Mouse (Mus musculus) fat pad, adult 2 months (tissue): ENCODE results near the gene Gstt2.

Experiments
- DNase-seq: peaks from one replicate; pipeline ENCODE4 v3.0.0-alpha.2; 2011; ENCODE audit warnings: low read depth, low spot score; ENCODE audit errors: extremely low read depth

Gene Gstt2

DNA sequence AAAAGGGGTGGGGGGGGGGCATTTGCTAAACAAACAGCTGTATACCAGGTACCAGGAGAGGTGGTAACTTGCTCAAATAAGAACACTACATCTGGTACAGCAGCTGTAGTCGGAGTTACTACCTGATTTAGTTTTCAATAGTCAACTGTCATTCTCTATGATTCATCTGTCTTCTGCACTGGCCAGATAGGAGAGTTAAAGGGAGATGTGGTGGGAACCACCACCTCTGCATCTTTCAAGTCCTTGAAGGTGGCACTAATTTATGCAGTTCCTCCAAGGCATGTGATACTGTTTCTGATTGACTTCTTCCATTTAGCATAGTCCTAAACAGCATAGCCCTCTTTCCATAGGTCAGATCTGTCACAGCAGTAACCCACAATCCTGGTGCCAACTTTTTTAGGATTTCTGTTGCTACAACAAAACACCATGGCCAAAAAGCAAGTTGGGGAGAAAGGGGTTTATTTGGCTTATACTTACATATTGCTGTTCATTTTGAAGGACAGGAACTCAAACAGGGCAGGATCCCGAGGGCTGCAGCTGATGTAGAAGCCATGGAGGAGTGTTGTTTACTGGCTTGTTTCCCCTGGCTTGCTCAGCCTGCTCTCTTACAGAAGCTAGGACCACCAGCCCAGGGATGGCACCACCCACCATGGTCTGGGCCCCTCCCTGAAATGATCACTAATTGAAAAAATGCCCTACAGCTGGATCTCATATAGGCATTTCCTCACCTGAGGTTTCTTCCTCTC, 7.5 kb downstream of the Gstt2 start:
- DNase-seq = no peak

DNA sequence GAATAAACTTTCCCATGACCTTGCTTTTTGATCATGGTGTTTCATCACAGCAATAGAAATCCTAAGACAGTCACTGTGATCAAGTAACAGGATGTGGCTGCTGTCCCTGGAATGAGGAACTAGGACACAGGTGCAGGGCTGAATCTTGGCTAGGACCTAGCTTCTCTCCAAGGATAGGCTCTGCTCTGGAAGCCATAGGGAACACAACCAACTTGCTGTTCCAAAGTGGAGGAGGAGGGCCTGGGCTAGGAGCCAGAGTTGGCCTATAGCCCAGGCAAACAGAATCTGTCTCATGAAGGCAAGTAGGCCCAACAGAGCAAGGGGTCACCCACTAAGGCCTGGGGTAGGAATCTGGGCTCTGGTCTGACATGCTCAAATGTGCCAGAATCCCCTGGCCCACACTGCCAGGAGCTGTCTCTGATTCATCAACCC, 8.7 kb downstream of the Gstt2 start:
- peak; percentile 91 for DNase-seq

- DNase-seq = no peak
Observed at GRCm38 (mm10) chr10:75827668-75828360, 9.4 kb downstream of the Gstt2 start.

DNA sequence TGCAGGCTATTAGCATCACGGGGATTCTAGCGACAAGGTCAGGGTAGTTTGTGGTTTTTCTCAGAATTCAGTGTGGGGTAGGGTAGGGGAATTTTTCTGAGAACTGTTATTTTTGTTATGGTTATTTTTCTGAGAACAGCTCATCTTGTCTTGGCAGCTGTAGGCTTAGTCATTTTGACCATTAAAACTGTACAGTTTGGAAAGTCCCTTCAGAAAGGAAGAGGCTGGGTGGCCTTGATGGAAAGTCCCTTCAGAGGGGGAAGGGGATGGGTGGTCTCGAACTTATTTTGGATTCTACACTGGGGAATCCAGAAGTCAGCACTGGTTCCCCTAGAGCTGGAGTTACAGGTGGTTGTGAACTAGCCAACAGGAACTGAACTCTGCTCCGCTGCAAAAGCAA, 12.7 kb downstream of the Gstt2 start:
- DNase-seq = no peak

- no peak for DNase-seq
Observed at GRCm38 (mm10) chr10:75823782-75824181, 13.4 kb downstream of the Gstt2 start.

- DNase-seq = no peak
Observed at GRCm38 (mm10) chr10:75822443-75822842, 14.8 kb downstream of the Gstt2 start, which contains the start of gene Gstt4. Gene Gstt4, minus strand, starts transcription at chr10:75822543.

DNA sequence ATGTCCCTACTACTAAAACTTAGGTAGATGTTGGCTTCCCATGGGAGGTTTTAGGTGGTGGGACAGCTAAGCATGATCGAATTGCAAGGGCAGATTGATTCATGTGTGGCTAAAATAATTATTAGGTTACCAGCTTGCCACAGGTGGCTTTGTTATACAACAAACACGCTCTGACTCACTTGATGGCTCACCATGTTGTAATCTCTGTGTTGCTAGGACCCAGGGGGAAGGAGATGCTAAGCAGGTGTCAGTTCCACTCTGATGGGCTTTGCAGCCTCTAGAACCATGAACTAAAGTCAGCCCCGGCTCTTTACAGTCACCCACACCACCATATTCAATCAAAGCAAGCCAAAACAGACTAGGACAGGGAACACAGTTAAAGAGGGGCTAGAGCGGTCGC, 17.3 kb downstream of the Gstt2 start:
- DNase-seq = no peak

GRCm38 (mm10) chr10:75818641-75819040, 18.6 kb downstream of the Gstt2 start:
- DNase-seq = no peak

DNA sequence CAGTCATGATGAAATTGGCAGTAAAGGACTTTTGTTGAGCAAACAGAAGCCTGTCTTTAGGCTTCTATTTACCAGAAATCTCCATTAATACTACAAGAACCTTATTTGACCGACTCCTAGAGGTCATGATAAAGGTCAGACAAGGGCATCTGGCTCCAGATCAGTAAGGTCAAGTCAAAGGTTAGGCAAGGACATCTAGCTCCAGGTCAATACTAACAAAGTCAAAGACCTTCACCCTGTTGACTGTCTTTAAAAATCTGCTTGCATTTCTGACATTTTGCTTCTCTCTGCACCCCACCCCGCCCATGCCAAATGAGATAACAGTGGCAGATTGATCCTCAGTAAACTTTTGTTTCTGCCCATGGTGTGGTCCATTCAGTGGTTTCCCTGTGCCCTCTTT, 33.0 kb downstream of the Gstt2 start:
- DNase-seq = no peak

GRCm38 (mm10) chr10:75798176-75798696, 39.0 kb downstream of the Gstt2 start, which contains the start of gene Gstt1:
Gene Gstt1, minus strand, starts transcription at chr10:75798584.
- DNase-seq = no peak

- DNase-seq = no peak
Observed at GRCm38 (mm10) chr10:75797619-75798175, 39.5 kb downstream of the Gstt2 start.

DNA sequence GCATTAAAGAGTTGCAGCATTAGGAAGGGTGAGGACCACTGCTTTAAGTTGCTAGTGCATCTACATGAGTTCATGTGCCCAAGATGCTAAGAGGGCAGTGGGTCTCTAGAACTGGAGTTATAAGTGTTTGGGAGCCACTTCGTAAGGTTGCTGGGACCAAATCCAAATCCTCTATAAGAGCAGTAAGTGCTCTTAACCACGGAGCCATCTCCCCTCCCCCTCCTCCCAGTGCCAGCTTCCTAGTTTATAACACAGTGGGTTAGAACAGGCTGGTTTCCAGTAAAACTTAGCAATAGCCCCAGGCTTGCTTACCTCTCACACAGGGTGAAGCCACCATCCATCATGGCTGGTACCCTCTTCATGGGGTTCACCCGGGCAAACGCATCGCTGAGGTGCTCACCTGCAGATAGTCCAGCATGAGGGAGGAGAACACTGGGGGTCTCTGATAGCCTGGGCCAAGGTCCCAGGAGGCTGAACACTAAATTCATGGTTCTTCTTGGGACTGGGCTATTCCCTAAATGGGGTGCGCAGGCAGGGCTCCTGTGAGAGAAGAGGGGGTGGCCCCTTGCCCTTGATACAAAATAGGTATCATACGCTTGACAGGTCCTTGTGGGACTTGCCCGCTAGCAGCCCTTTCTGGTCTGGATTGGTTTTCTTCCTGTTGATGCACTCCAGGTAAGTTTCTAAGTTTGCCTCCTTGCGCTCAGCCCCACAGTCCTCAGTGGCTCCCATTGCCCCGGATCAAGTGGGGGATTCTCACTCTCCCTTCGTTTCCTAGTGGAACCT, 40.3 kb downstream of the Gstt2 start:
- no peak for DNase-seq

DNA sequence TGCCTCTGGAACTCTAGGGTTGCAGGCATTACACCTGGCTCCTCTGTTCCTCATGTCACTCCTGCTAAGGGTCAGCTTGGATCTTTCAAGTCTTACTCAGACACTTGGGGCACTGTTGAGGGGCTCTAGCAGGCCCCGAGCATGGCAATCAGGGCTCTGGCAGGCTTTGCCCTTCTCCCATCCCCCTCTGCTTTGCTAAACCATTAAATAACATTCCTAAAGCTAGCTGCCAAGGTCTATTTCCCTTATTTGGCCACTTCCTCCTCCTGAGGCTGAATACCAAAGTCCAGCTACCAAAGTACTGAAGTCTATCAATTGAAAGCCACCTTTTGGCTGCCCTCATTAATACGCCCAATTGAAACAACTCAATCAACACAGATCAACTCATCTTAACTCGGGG, 42.3 kb downstream of the Gstt2 start:
- no peak for DNase-seq

GRCm38 (mm10) chr10:75790773-75791172, 46.5 kb downstream of the Gstt2 start:
- DNase-seq = no peak

- DNase-seq = no peak
Observed at GRCm38 (mm10) chr10:75789841-75790240, 47.4 kb downstream of the Gstt2 start.

DNA sequence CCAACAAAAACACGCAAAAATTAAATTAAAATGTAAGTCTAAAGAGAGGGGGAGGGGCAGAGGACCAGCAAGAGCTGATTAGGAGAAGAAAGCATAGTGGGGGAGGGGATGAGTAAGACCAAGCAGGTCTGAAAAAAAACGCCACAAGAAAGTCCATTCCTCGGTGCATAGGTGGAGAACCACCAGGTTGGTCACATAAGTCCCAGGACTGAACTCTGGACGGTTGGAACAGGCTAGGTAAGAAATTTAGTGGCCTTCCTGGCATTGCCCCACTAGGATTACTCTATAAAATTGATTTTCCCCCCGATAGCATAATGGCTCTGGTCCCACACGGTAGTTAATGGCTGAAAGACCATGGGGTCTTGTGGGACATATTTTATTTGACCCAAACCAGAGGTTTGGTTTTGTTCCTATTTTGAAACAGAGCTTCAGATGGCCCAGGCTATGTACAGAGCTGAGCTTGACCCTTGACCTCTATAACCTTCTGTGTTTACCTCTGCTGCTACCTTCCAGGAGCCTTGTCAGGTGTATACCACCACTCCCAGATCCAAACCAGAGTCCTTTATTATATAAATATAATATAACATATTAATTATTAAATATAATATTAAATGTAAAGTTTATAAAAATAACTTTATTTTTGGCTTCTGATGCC, 48.0 kb downstream of the Gstt2 start:
- DNase-seq = no peak

DNA sequence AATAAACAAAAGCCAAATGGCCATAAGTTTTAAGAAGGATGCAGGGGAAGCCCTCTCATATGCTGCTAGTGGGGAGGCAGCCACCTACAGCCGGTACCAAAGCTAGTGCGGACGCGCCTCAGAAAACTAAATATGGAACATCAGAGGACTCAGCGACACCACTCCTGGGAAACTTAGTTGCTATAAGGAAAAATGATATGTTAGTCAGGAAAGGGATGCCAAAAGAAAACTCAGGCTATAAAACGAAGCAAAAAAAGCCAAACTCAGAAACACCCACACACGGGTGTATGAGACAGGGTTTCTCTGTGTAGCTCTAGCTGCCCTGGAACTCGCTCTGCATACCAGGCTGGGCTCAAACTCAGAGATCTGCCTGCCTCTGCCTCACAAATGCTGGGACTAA, 48.9 kb downstream of the Gstt2 start:
- no peak for DNase-seq

- no peak for DNase-seq
Observed at GRCm38 (mm10) chr10:75785442-75785841, 51.8 kb downstream of the Gstt2 start.
